Mouse (Mus musculus): Measurements from ENCODE around the gene Scml4. TPM values are rescaled to one million over a fixed set of nuclear protein-coding genes. Genes with fewer than 3 reads are reported as not detected.

Scml4 gene
- polyA plus RNA-seq, 1 experiment = not detected

DNA sequence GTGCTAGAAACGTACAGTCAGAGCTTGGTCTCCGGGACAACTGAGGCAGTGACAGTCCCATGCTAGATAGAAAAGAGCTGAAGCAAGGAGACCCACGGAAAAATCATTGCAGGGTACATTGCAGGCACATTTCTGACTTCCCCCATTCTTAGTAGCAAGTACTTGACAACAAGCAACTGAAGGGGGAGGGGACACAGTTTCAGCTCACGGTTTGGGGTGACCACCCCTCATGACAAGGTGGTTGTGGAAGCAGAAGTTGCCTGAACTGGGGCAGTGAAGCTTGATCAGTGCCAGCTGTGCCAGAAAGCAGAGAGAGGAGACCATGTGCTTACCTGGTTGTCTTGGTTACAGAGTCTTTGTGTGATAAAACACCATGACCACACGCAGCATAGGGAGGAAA is 93.4 kb downstream of the Scml4 start:
- H3K4me3 ChIP-seq (ENCODE audit: insufficient read depth, low read length) = no peak overlapping the region
- no peak overlapping the region for H3K27ac ChIP-seq (ENCODE audit: insufficient read depth, low read depth, low read length)
- no peaks in the 10 kb centered on the region for H3K4me1 ChIP-seq (ENCODE audit: control insufficient read depth, insufficient read depth, low read length)
- no peak for TF ChIP-seq CTCF (IDR thresholded peaks at IDR 0.05; ENCODE audit: low read depth, low read length)
- no peak for TF ChIP-seq POLR2A (IDR thresholded peaks at IDR 0.05; ENCODE audit: borderline replicate concordance, low read depth, low read length)

DNA sequence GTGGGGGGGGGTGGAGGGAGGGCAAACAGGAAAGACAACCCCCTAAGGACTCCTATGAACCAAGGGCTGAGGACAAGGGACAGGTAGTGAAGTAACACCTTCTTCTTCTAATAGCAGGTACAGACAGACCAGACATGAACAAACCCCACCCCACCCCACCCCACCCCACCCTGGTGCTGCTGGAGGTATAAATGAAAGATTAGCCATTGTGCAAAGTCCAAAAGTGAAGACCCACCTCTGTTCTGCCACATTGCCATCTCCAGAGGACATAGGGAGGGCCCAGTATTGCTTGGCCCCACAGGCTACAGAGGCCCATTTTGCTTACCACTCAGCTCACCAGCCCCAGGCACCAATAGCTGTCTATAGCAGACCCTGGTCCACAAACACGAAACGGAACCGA is 95.0 kb downstream of the Scml4 start:
- H3K4me3 ChIP-seq (ENCODE audit: insufficient read depth, low read length) = no peak overlapping the region
- no peak overlapping the region for H3K27ac ChIP-seq (ENCODE audit: insufficient read depth, low read depth, low read length)
- TF ChIP-seq POLR2A (IDR thresholded peaks at IDR 0.05; ENCODE audit: borderline replicate concordance, low read depth, low read length) = no peak
- no peak for TF ChIP-seq CTCF (IDR thresholded peaks at IDR 0.05; ENCODE audit: low read depth, low read length)
- no peaks in the 10 kb centered on the region for H3K4me1 ChIP-seq (ENCODE audit: control insufficient read depth, insufficient read depth, low read length)

DNA sequence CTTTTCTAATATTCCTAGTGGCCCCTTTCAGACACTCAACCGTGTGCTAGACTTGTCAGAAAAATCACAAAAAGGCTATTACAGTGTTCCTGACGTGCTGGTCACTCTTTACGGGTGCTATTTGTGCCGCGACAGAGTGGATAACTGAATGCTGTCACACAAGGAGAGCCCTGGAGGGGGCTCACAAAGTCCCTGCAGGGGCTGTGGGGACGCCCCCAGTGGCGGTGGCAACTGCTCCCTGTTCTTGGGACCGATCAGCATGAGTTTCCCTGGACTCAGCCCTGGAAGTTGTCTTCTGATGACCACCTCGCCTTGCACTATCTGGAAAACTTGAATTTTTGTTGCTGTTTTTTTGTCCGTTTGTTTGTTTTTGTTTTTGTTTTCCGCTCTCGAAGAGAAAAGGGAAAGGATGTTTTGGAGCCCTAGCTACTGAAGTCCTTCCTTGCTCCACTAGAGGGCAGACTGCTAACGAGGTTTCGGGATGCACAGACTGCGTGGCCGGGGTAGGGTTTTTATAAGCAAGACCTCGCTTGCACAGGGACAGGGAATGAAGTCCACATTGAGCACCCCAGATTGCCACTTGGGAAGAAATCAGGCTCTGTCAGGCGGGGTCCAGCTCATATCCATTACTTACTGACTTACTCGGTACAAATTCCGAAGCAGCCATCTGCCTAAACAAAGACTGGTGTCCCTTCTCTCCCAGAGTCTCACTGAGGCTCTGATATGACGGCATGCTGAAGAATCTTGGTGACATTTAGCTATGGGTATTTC is 97.9 kb downstream of the Scml4 start:
- TF ChIP-seq POLR2A (IDR thresholded peaks at IDR 0.05; ENCODE audit: borderline replicate concordance, low read depth, low read length) (no peak), CTCF (IDR thresholded peaks at IDR 0.05; ENCODE audit: low read depth, low read length) (peak; percentile 97)
- Histone ChIP-seq H3K4me3 (ENCODE audit: insufficient read depth, low read length) (no peak overlapping the region), H3K27ac (ENCODE audit: insufficient read depth, low read depth, low read length) (no peak overlapping the region), H3K4me1 (ENCODE audit: control insufficient read depth, insufficient read depth, low read length) (peaks cover 18% of the 10 kb centered on the region)

DNA sequence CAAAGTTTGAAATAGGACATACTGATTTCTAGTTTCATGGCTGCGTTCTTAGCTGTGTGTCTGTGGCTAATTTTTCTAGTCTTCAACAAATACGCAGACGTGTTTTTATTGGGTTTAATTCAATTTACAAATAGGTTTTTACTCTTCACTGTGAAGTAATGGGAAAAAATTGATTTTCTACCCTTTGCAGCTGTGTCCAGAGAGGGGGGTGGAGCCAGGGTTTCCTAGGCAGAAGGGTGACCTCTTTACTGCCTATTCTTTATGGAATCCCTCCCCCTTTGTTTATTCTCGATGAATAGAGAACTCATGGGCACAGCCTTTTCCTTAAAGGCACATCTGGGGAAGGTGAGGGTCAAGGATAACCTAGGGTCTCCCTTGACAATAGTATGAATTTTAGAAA is 98.5 kb downstream of the Scml4 start:
- no peak overlapping the region for H3K4me3 ChIP-seq (ENCODE audit: insufficient read depth, low read length)

DNA sequence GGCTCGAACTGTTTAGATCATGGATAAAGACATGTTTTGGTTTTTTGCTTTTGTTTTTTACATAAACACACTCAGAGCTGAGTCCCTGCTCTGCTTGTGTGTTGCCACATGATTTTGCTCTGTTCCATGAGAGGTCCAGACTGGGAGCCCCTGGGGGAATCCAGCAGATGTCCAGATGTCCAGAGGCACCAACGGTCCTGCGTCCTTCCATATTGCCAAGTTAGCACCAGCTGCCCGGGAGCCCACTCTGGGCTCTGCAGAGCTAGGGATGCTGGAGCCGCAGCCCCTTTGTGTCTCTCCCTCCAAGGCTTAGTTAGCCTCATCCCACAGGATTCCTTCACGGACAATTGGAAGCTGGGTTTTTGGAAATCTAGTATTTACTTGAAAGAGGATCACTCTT is 101.6 kb downstream of the Scml4 start:
- no peak for TF ChIP-seq POLR2A (IDR thresholded peaks at IDR 0.05; ENCODE audit: borderline replicate concordance, low read depth, low read length)
- no peak for TF ChIP-seq CTCF (IDR thresholded peaks at IDR 0.05; ENCODE audit: low read depth, low read length)
- Histone ChIP-seq H3K4me3 (ENCODE audit: insufficient read depth, low read length) (no peak overlapping the region), H3K4me1 (ENCODE audit: control insufficient read depth, insufficient read depth, low read length) (peaks cover 20% of the 10 kb centered on the region), H3K27ac (ENCODE audit: insufficient read depth, low read depth, low read length) (0 out of 2 replicates have a peak overlapping the region, but pooled peaks have one; percentile 19)

More for the DNA sequence above, 98.5 kb downstream of the Scml4 start:
- peaks cover 19% of the 10 kb centered on the region for H3K4me1 ChIP-seq (ENCODE audit: control insufficient read depth, insufficient read depth, low read length)
- no peak overlapping the region for H3K27ac ChIP-seq (ENCODE audit: insufficient read depth, low read depth, low read length)
- TF ChIP-seq CTCF (IDR thresholded peaks at IDR 0.05; ENCODE audit: low read depth, low read length) (no peak), POLR2A (IDR thresholded peaks at IDR 0.05; ENCODE audit: borderline replicate concordance, low read depth, low read length) (no peak)

DNA sequence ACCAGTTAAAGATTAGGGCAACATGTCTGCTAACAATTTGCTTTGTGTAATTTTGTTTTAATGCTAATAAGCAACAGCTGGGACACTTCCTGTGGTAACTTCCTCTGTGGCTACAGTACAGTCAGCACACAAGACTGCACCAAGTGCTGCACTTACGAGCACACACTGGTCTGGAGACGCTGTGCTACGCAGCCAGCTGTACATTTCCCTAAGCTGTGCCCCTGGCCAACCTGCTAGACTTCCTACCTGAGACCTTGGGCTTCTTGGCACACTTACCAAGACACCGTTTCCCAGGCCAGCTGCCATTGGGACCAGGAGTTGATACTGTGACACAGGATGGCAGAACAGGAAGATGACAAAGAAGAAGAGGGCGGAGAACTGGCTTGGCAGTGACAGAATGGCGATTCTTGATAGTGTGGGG is 102.0 kb downstream of the Scml4 start:
- peak overlapping the region; percentile 50 for H3K4me3 ChIP-seq (ENCODE audit: insufficient read depth, low read length)
- peak overlapping the region; percentile 65 for H3K27ac ChIP-seq (ENCODE audit: insufficient read depth, low read depth, low read length)
- TF ChIP-seq POLR2A (IDR thresholded peaks at IDR 0.05; ENCODE audit: borderline replicate concordance, low read depth, low read length) (no peak), CTCF (IDR thresholded peaks at IDR 0.05; ENCODE audit: low read depth, low read length) (no peak)
- peaks cover 20% of the 10 kb centered on the region for H3K4me1 ChIP-seq (ENCODE audit: control insufficient read depth, insufficient read depth, low read length)

DNA sequence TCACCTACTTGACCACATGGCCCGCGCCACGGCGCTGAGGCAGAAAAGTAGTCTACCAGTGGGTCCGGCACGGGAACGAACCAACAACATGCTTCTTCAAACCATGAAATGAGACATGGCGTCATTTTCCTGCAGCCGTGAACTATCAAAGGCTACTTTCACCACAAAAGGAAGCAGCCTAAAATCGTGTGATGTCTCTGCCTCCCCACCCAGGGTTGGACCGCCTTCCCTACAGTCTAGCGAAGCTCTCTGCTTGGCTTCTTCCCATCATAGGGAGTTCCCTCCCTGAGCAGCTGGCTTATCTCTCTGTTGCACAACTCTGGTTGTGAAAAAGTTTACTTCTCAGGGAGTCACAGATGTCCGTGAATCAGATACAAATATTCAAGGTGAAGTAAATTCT is 102.5 kb downstream of the Scml4 start:
- Histone ChIP-seq H3K4me1 (ENCODE audit: control insufficient read depth, insufficient read depth, low read length) (peaks cover 20% of the 10 kb centered on the region), H3K27ac (ENCODE audit: insufficient read depth, low read depth, low read length) (peak overlapping the region; percentile 65), H3K4me3 (ENCODE audit: insufficient read depth, low read length) (peak overlapping the region; percentile 50)
- no peak for TF ChIP-seq CTCF (IDR thresholded peaks at IDR 0.05; ENCODE audit: low read depth, low read length)
- TF ChIP-seq POLR2A (IDR thresholded peaks at IDR 0.05; ENCODE audit: borderline replicate concordance, low read depth, low read length) = no peak

DNA sequence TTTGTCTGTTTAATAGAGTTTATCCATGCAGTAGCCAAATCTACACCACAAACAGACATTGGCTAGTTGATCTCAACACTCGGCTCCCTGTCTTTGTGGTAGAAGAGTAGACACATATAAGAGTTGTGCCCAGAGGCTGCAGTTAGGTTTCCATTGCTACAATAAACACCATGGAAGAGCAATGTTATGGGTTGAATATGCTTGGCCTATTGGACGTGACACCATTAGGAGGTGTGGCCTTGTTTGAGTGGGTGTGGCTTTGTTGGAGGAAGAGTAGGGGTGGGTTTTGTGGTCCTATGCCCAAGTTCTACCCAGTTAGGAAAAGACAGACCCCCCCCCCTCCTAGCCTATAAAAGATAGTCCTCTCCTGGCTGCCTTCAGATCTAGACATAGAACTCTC is 102.9 kb downstream of the Scml4 start:
- H3K27ac ChIP-seq (ENCODE audit: insufficient read depth, low read depth, low read length) = no peak overlapping the region
- no peak overlapping the region for H3K4me3 ChIP-seq (ENCODE audit: insufficient read depth, low read length)
- TF ChIP-seq CTCF (IDR thresholded peaks at IDR 0.05; ENCODE audit: low read depth, low read length) (no peak), POLR2A (IDR thresholded peaks at IDR 0.05; ENCODE audit: borderline replicate concordance, low read depth, low read length) (no peak)
- H3K4me1 ChIP-seq (ENCODE audit: control insufficient read depth, insufficient read depth, low read length) = peaks cover 20% of the 10 kb centered on the region

DNA sequence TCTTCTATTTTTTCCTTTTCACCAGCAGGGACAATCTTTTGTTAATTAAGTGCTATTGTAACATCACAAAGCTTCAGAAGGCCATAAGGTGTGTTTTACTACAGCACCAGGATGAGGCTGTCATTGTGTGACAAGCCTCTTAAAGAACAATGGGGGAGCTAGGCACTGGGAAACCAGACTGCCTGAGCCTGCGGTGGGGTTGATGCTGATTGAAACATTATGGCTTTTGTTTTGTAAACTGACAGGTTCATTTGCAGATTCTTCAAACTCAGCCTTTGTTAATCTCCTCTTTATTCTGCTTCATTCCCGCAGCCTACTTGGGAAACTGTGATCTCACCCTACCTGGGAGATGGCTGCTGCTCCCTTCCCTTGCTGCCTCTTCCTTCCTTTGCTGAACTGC is 108.2 kb downstream of the Scml4 start:
- TF ChIP-seq POLR2A (IDR thresholded peaks at IDR 0.05; ENCODE audit: borderline replicate concordance, low read depth, low read length) = no peak
- no peak for TF ChIP-seq CTCF (IDR thresholded peaks at IDR 0.05; ENCODE audit: low read depth, low read length)
- peaks cover 2% of the 10 kb centered on the region; the same call in 1 of the 2 replicates for H3K4me1 ChIP-seq (ENCODE audit: control insufficient read depth, insufficient read depth, low read length)
- no peak overlapping the region for H3K4me3 ChIP-seq (ENCODE audit: insufficient read depth, low read length)
- H3K27ac ChIP-seq (ENCODE audit: insufficient read depth, low read depth, low read length) = no peak overlapping the region

DNA sequence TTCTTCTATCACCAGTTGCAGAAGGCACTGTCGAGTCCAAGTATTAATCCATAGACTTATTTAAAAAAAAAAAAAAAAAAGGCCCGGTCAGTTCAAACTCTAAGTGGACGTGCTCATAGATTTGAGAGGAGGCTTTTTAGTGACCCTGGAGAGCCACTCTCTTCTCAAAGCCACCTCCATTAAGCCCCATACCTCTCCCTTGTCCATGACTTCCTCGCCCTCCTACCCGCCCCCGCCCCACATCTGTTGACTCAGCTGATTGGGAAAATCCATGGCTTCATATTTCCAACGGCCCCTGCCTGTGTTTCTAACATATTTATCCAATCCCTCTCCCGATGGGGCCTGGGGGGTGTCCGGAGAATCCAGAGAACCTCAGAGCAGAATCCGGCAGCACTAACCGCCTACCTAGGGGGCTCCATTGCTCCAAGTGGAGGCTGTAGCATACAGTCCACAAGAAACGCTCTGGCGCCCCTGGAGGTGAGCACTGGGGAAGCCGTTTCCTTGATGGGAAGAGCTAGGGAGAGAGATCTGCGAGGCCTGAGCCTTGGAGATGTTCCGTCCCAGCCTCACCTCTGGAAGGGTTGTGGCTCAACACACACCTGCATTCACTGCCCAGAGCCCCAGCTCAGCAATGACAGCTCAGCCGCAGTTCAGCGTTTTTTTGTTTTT is 112.5 kb downstream of the Scml4 start:
- H3K27ac ChIP-seq (ENCODE audit: insufficient read depth, low read depth, low read length) = no peak overlapping the region
- H3K4me1 ChIP-seq (ENCODE audit: control insufficient read depth, insufficient read depth, low read length) = no peaks in the 10 kb centered on the region
- peak; percentile 35 for TF ChIP-seq CTCF (IDR thresholded peaks at IDR 0.05; ENCODE audit: low read depth, low read length)
- no peak for TF ChIP-seq POLR2A (IDR thresholded peaks at IDR 0.05; ENCODE audit: borderline replicate concordance, low read depth, low read length)
- no peak overlapping the region for H3K4me3 ChIP-seq (ENCODE audit: insufficient read depth, low read length)
